Mouse (Mus musculus): ENCODE data around the gene Fsd2. TPM values are rescaled to one million over a fixed set of nuclear protein-coding genes. Genes with fewer than 3 reads are reported as not detected.

Gene Fsd2
- total RNA-seq (2023) = 1 to 10 TPM in 1 of 2 experiments, under 1 TPM in 1; 0.59 to 1.5 TPM

GRCm38 (mm10) chr7:81566892-81567291 is at the start of gene Fsd2:
Fsd2 (minus strand) TSS chr7:81566944.

GRCm38 (mm10) chr7:81571108-81571940 is 4.6 kb upstream of the Fsd2 start, which contains the start of gene Whamm:
Whamm (plus strand) TSS chr7:81571266.

GRCm38 (mm10) chr7:81498181-81498580 is 68.6 kb downstream of the Fsd2 start, which contains the start of gene BC048679:
BC048679 (minus strand) TSS chr7:81498281.

GRCm38 (mm10) chr7:81493331-81494021 is 73.3 kb downstream of the Fsd2 start, which contains the start of gene Ap3b2:
Ap3b2 (minus strand) TSS chr7:81493925.

Other genes starting within 250 kb of the Fsd2 start
- 1,000 to 10,000 TPM; 2,629 to 2,674 TPM for gene Rps17, start 221.7 kb downstream of the Fsd2 start, total RNA-seq (2023)
- not detected for gene Cpeb1, start 111.5 kb downstream of the Fsd2 start, total RNA-seq (2023)
- not detected for gene Ap3b2, start 73.0 kb downstream of the Fsd2 start, total RNA-seq (2023)
- not detected for gene BC048679, start 68.7 kb downstream of the Fsd2 start, total RNA-seq (2023)
- gene Whamm, start 4.3 kb upstream of the Fsd2 start, total RNA-seq (2023) = 10 to 100 TPM; 29.1 to 29.3 TPM
- under 1 TPM in 1 of 2 experiments, not detected in 1; 0.12 TPM for gene Homer2, start 140.6 kb upstream of the Fsd2 start, total RNA-seq (2023)
- 10 to 100 TPM; 56.1 to 59.4 TPM for gene Ramac, start 196.0 kb upstream of the Fsd2 start, total RNA-seq (2023)
- 10 to 100 TPM; 29.2 to 31.0 TPM for gene 3110040N11Rik, start 222.5 kb upstream of the Fsd2 start, total RNA-seq (2023)